Mouse (Mus musculus) lung, postnatal 0 days (tissue): ENCODE measurements around the gene Ywhah.

Source experiments
- CTCF ChIP-seq: IDR thresholded peaks from 2 replicates; pipeline ENCODE4 v1.5.1; 2016; ENCODE audit warnings: antibody characterized with exemption, mild to moderate bottlenecking
- EP300 ChIP-seq: IDR thresholded peaks from 2 replicates; pipeline ENCODE4 v1.6.1; 2016; ENCODE audit warnings: antibody characterized with exemption, mild to moderate bottlenecking, control low read depth

DNA sequence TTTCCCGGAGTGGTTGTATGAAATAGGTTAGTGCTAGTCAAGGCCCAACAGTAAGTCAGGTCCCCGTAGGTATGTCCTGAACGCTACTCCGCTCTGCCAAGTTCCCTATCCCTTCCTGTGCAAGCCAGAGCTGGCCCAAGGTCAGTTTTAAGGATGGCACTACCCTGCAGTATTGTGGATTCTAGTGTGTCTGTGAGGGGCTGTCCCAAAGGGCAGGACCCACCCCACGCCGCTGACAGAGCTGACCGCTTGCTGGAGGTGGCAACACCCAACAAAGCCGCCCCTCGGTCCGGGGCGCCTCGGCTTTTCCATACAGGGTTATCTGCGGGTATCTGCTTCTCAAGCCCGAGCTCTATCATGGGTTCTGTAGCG lies 441 bp upstream of the Ywhah start:
- TF ChIP-seq EP300 = no peak
- TF ChIP-seq CTCF = no peak
